Mouse (Mus musculus) heart, adult 2 months (tissue): ENCODE results near the gene Rpl15.
"Not testable (repeated sequence)": the region's sequence is repeated elsewhere in the genome, so short reads cannot be mapped to it uniquely, and the experiment has no call there.

Source experiments
- CTCF ChIP-seq: fragments of 200-600 bp; IDR thresholded peaks from 2 replicates; pipeline ENCODE4 v1.8.1; 2022; ENCODE audit warnings: antibody characterized with exemption, mild to moderate bottlenecking, moderate library complexity
- EP300 ChIP-seq: fragments of 200-500 bp; IDR thresholded peaks from 2 replicates; pipeline ENCODE4 v1.6.1; 2011; ENCODE audit warnings: low read depth, low read length, control low read depth; ENCODE audit not compliant: insufficient read depth
- POLR2A ChIP-seq: fragments of 200-500 bp; IDR thresholded peaks from 2 replicates; pipeline ENCODE4 v1.6.1; 2011; ENCODE audit warnings: mild to moderate bottlenecking, low read depth, low read length, control low read depth; ENCODE audit not compliant: insufficient read depth

DNA sequence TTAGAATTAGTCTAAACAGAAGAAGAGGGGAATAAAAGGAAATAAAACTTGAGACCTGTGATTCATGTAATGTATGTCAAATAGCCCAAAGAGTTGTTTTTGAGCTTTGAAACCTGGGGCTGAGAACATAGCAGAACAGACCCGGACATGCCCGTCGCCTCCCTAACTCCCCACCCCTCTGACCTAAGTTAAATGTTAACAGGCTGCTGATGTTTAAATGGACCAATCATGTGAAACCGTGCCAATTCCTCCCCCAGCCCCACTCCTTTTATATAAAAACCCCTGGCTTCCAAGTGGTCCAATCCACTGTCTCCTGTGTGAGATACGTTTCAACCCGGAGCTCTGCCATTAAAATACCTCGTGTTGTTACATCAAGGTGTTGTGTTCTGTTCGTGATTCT is 39.3 kb downstream of the Rpl15 start:
- not testable (repeated sequence) for TF ChIP-seq CTCF, POLR2A, EP300
